Mouse (Mus musculus): ENCODE results near the gene Cdh4. TPM values are rescaled to one million over a fixed set of nuclear protein-coding genes. Genes with fewer than 3 reads are reported as not detected.

The Cdh4 gene
- polyA plus RNA-seq, 1 experiment from 2014 or later, result 1.8 TPM

GRCm38 (mm10) chr2:179640576-179641301 is 198.5 kb downstream of the Cdh4 start:
- Histone ChIP-seq H3K4me3 (no peak overlapping the region), H3K36me3 (no peaks in the 10 kb centered on the region), H3K27me3 (ENCODE audit: low read depth, poor library complexity, severe bottlenecking) (no peaks in the 10 kb centered on the region), H3K9me3 (replicated peaks) (no peaks in the 10 kb centered on the region), H3K27ac (no peak overlapping the region), H3K4me1 (no peaks in the 10 kb centered on the region)
- WGBS, result 92% methylated on average over 15 of the region's 15 CpGs
- no peak for DNase-seq (ENCODE audit: low spot score)

GRCm38 (mm10) chr2:179648573-179649263 is 206.5 kb downstream of the Cdh4 start:
- Histone ChIP-seq H3K27me3 (ENCODE audit: low read depth, poor library complexity, severe bottlenecking) (no peaks in the 10 kb centered on the region), H3K27ac (no peak overlapping the region), H3K9me3 (replicated peaks) (no peaks in the 10 kb centered on the region), H3K4me1 (0 out of 2 replicates have a peak, but pooled peaks cover 6% of the 10 kb centered on the region), H3K36me3 (no peaks in the 10 kb centered on the region), H3K4me3 (no peak overlapping the region)
- no peak for DNase-seq (ENCODE audit: low spot score)
- WGBS, result 89% methylated on average over 20 of the region's 20 CpGs

GRCm38 (mm10) chr2:179649370-179649769 is 207.1 kb downstream of the Cdh4 start:
- no peak overlapping the region for H3K27ac ChIP-seq

GRCm38 (mm10) chr2:179650168-179650567 is 207.9 kb downstream of the Cdh4 start:
- DNase-seq (ENCODE audit: low spot score), result no peak
- Histone ChIP-seq H3K9me3 (replicated peaks) (no peaks in the 10 kb centered on the region), H3K4me1 (peaks cover 6% of the 10 kb centered on the region; the same call in 1 of the 2 replicates), H3K27me3 (ENCODE audit: low read depth, poor library complexity, severe bottlenecking) (no peaks in the 10 kb centered on the region), H3K27ac (no peak overlapping the region), H3K36me3 (no peaks in the 10 kb centered on the region), H3K4me3 (no peak overlapping the region)
- 86% methylated on average over 9 of the region's 9 CpGs for whole genome bisulfite sequencing

More at GRCm38 (mm10) chr2:179649370-179649769, 207.1 kb downstream of the Cdh4 start:
- Histone ChIP-seq H3K36me3 (no peaks in the 10 kb centered on the region), H3K9me3 (replicated peaks) (no peaks in the 10 kb centered on the region), H3K4me1 (peaks cover 6% of the 10 kb centered on the region; the same call in 1 of the 2 replicates), H3K4me3 (no peak overlapping the region), H3K27me3 (ENCODE audit: low read depth, poor library complexity, severe bottlenecking) (no peaks in the 10 kb centered on the region)
- 82% methylated on average over 4 of the region's 4 CpGs for WGBS
- no peak for DNase-seq (ENCODE audit: low spot score)

- no peaks in the 10 kb centered on the region for H3K9me3 ChIP-seq (replicated peaks)
- 88% methylated on average over 3 of the region's 3 CpGs for WGBS
- no peak overlapping the region for H3K4me3 ChIP-seq
- 0 out of 2 replicates have a peak, but pooled peaks cover 3% of the 10 kb centered on the region for H3K27me3 ChIP-seq (ENCODE audit: low read depth, poor library complexity, severe bottlenecking)
- no peak for DNase-seq (ENCODE audit: low spot score)
- H3K27ac ChIP-seq, result no peak overlapping the region
- no peaks in the 10 kb centered on the region for H3K36me3 ChIP-seq
- H3K4me1 ChIP-seq, result peaks cover 13% of the 10 kb centered on the region
These were observed 213.3 kb downstream of the Cdh4 start for GRCm38 (mm10) chr2:179655506-179655905.

GRCm38 (mm10) chr2:179659254-179659653 is 217.0 kb downstream of the Cdh4 start:
- Histone ChIP-seq H3K36me3 (no peaks in the 10 kb centered on the region), H3K4me3 (no peak overlapping the region), H3K4me1 (peaks cover 38% of the 10 kb centered on the region), H3K27me3 (ENCODE audit: low read depth, poor library complexity, severe bottlenecking) (peaks cover 31% of the 10 kb centered on the region), H3K9me3 (replicated peaks) (no peaks in the 10 kb centered on the region), H3K27ac (no peak overlapping the region)
- WGBS, result 94% methylated on average over 1 of the region's 1 CpGs
- no peak for DNase-seq (ENCODE audit: low spot score)

GRCm38 (mm10) chr2:179661998-179662714 is 219.9 kb downstream of the Cdh4 start:
- Histone ChIP-seq H3K27me3 (ENCODE audit: low read depth, poor library complexity, severe bottlenecking) (peaks cover 57% of the 10 kb centered on the region), H3K36me3 (no peaks in the 10 kb centered on the region), H3K4me3 (peak overlapping the region; percentile 35), H3K4me1 (peaks cover 38% of the 10 kb centered on the region), H3K27ac (no peak overlapping the region), H3K9me3 (replicated peaks) (no peaks in the 10 kb centered on the region)
- WGBS, result 6% methylated on average over 20 of the region's 20 CpGs
- no peak for DNase-seq (ENCODE audit: low spot score)

GRCm38 (mm10) chr2:179662739-179663138 is 220.5 kb downstream of the Cdh4 start:
- 7% methylated on average over 9 of the region's 9 CpGs for WGBS
- no peak for DNase-seq (ENCODE audit: low spot score)

GRCm38 (mm10) chr2:179663652-179664051 is 221.4 kb downstream of the Cdh4 start:
- Histone ChIP-seq H3K9me3 (replicated peaks) (no peaks in the 10 kb centered on the region), H3K4me1 (peaks cover 34% of the 10 kb centered on the region), H3K36me3 (no peaks in the 10 kb centered on the region), H3K27me3 (ENCODE audit: low read depth, poor library complexity, severe bottlenecking) (peaks cover 67% of the 10 kb centered on the region), H3K4me3 (no peak overlapping the region), H3K27ac (no peak overlapping the region)
- WGBS, result 27% methylated on average over 9 of the region's 9 CpGs
- no peak for DNase-seq (ENCODE audit: low spot score)

More at GRCm38 (mm10) chr2:179662739-179663138, 220.5 kb downstream of the Cdh4 start:
- Histone ChIP-seq H3K27ac (no peak overlapping the region), H3K9me3 (replicated peaks) (no peaks in the 10 kb centered on the region), H3K36me3 (no peaks in the 10 kb centered on the region), H3K4me1 (peaks cover 32% of the 10 kb centered on the region), H3K4me3 (peak overlapping the region; percentile 35), H3K27me3 (ENCODE audit: low read depth, poor library complexity, severe bottlenecking) (peaks cover 61% of the 10 kb centered on the region)

GRCm38 (mm10) chr2:179664171-179664608 is 222.0 kb downstream of the Cdh4 start:
- Histone ChIP-seq H3K4me3 (no peak overlapping the region), H3K36me3 (no peaks in the 10 kb centered on the region), H3K4me1 (peaks cover 37% of the 10 kb centered on the region), H3K27me3 (ENCODE audit: low read depth, poor library complexity, severe bottlenecking) (peaks cover 70% of the 10 kb centered on the region), H3K9me3 (replicated peaks) (no peaks in the 10 kb centered on the region), H3K27ac (no peak overlapping the region)
- 87% methylated on average over 13 of the region's 13 CpGs for WGBS
- no peak for DNase-seq (ENCODE audit: low spot score)

GRCm38 (mm10) chr2:179670689-179671088 is 228.5 kb downstream of the Cdh4 start:
- H3K27me3 ChIP-seq (ENCODE audit: low read depth, poor library complexity, severe bottlenecking), result peaks cover 30% of the 10 kb centered on the region
- H3K9me3 ChIP-seq (replicated peaks), result no peaks in the 10 kb centered on the region
- H3K36me3 ChIP-seq, result no peaks in the 10 kb centered on the region
- H3K4me3 ChIP-seq, result no peak overlapping the region
- DNase-seq (ENCODE audit: low spot score), result no peak
- WGBS, result 54% methylated on average over 10 of the region's 10 CpGs
- peaks cover 30% of the 10 kb centered on the region for H3K4me1 ChIP-seq
- H3K27ac ChIP-seq, result no peak overlapping the region

GRCm38 (mm10) chr2:179679866-179680265 is 237.6 kb downstream of the Cdh4 start:
- Histone ChIP-seq H3K4me1 (peaks cover 7% of the 10 kb centered on the region), H3K36me3 (no peaks in the 10 kb centered on the region), H3K4me3 (no peak overlapping the region), H3K27ac (no peak overlapping the region), H3K27me3 (ENCODE audit: low read depth, poor library complexity, severe bottlenecking) (peaks cover 7% of the 10 kb centered on the region; the same call in 1 of the 2 replicates), H3K9me3 (replicated peaks) (no peaks in the 10 kb centered on the region)
- 75% methylated on average over 5 of the region's 5 CpGs for WGBS
- DNase-seq (ENCODE audit: low spot score), result no peak
